Mouse (Mus musculus): ENCODE results near the gene Hsd11b1.
"Not testable (repeated sequence)": the region's sequence is repeated elsewhere in the genome, so short reads cannot be mapped to it uniquely, and the experiment has no call there.

Hsd11b1 gene

DNA sequence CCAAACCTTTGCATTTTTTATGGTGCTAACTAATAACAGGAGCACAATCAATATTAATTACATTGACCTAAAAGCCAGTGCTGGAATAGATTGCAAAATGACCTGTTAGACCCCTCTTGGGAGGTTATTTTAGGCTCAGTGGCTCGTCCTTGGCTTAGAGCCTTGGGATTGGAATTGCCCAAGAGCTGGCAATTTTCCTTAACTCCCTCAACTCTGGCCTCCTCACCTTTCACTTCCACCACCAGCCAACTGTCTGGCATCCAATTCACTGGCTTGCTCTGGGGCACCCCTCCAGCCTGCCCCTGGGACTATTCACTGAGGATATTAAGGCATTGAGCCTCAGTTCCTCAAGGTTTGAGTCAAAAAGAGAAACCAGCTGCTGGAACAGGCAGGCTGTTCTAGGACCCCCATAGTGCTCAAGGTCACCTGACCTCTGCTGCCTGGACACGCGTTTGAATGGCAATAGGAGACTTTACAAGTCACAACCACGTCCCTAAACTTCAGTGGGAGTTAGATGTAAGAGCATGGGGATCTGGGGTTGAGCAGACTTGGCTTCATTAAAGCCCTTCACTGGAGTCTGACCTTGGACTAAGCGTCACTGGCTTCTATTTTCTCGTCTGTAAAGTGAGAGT is 14.7 kb upstream of the Hsd11b1 start:
- DNase-seq (ENCODE audit: low spot score): no peak

GRCm38 (mm10) chr1:193274407-193275071 is 10.7 kb upstream of the Hsd11b1 start:
- no peak for DNase-seq (ENCODE audit: low spot score)

- no peak for DNase-seq (ENCODE audit: low spot score)
Measured at GRCm38 (mm10) chr1:193272916-193273601, 9.2 kb upstream of the Hsd11b1 start, which contains the start of gene G0s2. G0s2 (minus strand) TSS chr1:193273217.

GRCm38 (mm10) chr1:193272137-193272915 is 8.5 kb upstream of the Hsd11b1 start:
- DNase-seq (ENCODE audit: low spot score): no peak

GRCm38 (mm10) chr1:193270965-193271763 is 7.3 kb upstream of the Hsd11b1 start:
- DNase-seq (ENCODE audit: low spot score): no peak

DNA sequence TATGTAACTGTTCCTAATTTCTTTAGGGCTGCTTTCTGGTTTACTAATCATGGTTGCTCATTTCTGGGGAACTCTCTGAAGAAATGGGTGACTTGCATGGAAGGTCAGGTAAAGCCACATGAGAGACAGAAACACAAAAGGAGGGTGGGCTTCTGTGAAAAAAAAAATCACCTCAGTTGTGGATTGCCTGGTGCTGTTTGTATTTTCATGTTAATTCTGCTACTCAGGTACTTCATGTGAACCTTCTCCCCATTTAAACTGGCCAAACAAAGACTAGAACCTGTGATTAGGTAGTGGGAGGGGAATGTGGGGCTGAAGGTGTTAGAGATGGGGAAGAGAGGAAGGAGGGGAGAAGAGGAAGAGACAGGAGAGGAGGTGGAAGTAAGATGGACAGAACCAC is 1.9 kb upstream of the Hsd11b1 start:
- DNase-seq (ENCODE audit: low spot score): no peak

- DNase-seq (ENCODE audit: low spot score): no peak
Measured at GRCm38 (mm10) chr1:193263026-193263907, 608 bp downstream of the Hsd11b1 start.

- no peak for DNase-seq (ENCODE audit: low spot score)
Measured at GRCm38 (mm10) chr1:193261897-193262548, 1.9 kb downstream of the Hsd11b1 start.

GRCm38 (mm10) chr1:193259559-193259958 is 4.3 kb downstream of the Hsd11b1 start:
- DNase-seq (ENCODE audit: low spot score): no peak

- DNase-seq (ENCODE audit: low spot score): no peak
Measured at GRCm38 (mm10) chr1:193256621-193257098, 7.2 kb downstream of the Hsd11b1 start.

DNA sequence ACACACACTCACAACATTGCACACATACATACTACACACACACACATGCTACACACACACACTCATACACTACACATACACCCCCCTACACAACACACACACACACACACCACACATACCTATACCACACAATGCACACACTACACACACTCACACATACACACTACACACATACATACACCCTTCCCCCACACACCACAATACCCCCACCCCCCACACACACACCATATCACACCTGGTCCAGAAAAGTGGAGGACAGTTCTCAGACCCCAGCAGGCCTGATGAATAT is 7.6 kb downstream of the Hsd11b1 start:
- DNase-seq (ENCODE audit: low spot score): no peak

- no peak for DNase-seq (ENCODE audit: low spot score)
Measured at GRCm38 (mm10) chr1:193255488-193256288, 8.2 kb downstream of the Hsd11b1 start.

- no peak for DNase-seq (ENCODE audit: low spot score)
Measured at GRCm38 (mm10) chr1:193255032-193255431, 8.8 kb downstream of the Hsd11b1 start.

DNA sequence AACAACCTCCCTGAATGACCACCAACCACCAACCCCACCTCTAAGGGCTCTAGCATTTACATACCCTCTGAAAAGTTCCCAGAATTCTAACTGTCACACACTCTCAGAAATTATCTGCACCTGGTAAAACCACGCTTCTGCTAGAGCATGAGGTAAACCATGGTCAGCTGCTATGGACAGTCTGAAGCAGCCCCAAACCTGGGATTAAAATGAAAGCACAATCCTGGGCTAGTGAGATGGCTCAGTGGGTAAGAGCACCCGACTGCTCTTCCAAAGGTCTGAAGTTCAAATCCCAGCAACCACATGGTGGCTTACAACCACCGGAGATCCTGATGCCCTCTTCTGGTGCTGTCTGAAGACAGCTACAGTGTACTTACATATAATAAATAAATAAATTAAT is 10.0 kb downstream of the Hsd11b1 start:
- not testable (repeated sequence) for DNase-seq (ENCODE audit: low spot score)

DNA sequence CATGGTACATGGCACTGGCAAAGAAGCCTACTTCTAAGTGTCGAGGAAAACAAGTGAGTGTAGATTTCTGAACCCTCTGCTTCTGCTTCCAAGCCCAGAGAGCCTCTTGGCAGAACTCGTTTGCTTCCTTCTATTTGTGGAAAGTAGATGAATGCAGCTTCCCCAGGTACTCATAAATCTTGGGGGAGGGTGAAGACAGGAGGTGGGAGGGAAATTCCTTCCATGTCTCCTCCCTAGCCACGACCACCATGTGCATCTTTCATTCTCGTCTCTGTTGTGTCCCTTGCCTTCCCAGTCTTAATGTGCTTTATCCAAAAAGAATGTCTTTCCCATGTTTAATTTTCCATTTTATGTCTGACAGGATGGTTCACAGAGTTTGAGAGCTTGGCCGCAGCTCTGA is 11.3 kb downstream of the Hsd11b1 start:
- no peak for DNase-seq (ENCODE audit: low spot score)

GRCm38 (mm10) chr1:193251386-193251785 is 12.5 kb downstream of the Hsd11b1 start:
- DNase-seq (ENCODE audit: low spot score): no peak

GRCm38 (mm10) chr1:193250026-193250425 is 13.8 kb downstream of the Hsd11b1 start:
- DNase-seq (ENCODE audit: low spot score): no peak

- no peak for DNase-seq (ENCODE audit: low spot score)
Measured at GRCm38 (mm10) chr1:193244235-193244634, 19.6 kb downstream of the Hsd11b1 start.

DNA sequence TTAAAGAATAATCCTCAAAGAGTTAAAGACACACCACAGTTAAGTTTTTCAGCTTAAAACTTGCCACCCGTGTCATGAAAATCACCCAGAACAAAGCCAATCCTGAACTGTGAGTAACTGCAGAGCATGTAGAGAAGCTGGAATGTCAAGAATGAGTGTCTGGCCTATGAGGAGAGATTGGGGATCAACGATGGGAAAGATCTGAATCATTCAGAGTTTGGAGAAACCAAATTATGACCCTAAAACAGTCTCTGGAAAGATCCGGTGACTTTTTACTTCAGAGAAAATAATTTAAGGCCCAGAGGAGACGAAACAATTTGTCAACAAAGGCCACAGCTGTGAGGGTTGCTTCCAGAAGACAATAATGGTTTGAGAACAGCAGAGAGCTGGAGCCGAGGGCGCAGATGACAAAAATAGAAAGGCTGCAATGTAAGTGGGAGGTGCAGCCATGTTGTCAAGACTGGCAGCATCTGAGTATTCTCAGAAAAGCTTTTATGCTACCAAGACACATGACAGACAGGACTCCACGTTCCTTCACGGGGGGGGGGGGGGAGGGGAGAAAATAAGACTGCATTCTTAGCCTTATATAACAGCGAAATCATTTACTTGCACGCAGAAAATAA is 20.2 kb downstream of the Hsd11b1 start:
- no peak for DNase-seq (ENCODE audit: low spot score)

All from c-Kit-positive CD71-positive TER-119-positive erythroid progenitor cells, embryonic 14.5 days (primary cell).